Mouse (Mus musculus) midbrain, embryonic 13.5 days (tissue): ENCODE results near the gene Lrrn3. TPM values are rescaled to one million over a fixed set of nuclear protein-coding genes. Genes with fewer than 3 reads are reported as not detected.
A peak's percentile ranks its signal among the peaks of the same experiment; 100 is the strongest.

Experiments used
- ATAC-seq: fragments of 200-750 bp; cut with Nextera tagmentation; 2 replicates; pipeline ENCODE4 v1.8.0; 2017; ENCODE audit warnings: mild to moderate bottlenecking, moderate TSS enrichment, moderate library complexity
- H3K27ac ChIP-seq: fragments of 300-500 bp; sonication (generic); 2 replicates; pipeline ENCODE4 v1.5.1; 2015; ENCODE audit warnings: inconsistent platforms, mild to moderate bottlenecking, moderate library complexity
- H3K27me3 ChIP-seq: fragments of 300-500 bp; sonication (generic); 2 replicates; pipeline ENCODE4 v1.6.1; 2015; ENCODE audit warnings: mild to moderate bottlenecking, inconsistent platforms
- H3K36me3 ChIP-seq: fragments of 300-500 bp; sonication (generic); 2 replicates; pipeline ENCODE4 v1.6.1; 2015; ENCODE audit warnings: mild to moderate bottlenecking, inconsistent platforms
- H3K4me1 ChIP-seq: fragments of 300-500 bp; sonication (generic); replicated peaks from 2 replicates; pipeline ENCODE4 v1.6.1; 2015; ENCODE audit warnings: inconsistent platforms
- H3K4me2 ChIP-seq: fragments of 300-500 bp; sonication (generic); replicated peaks from 2 replicates; pipeline ENCODE4 v1.6.1; 2015; ENCODE audit warnings: moderate library complexity, mild to moderate bottlenecking, inconsistent platforms
- H3K4me3 ChIP-seq: fragments of 300-500 bp; sonication (generic); replicated peaks from 2 replicates; pipeline ENCODE4 v1.5.1; 2015; ENCODE audit warnings: mild to moderate bottlenecking, inconsistent platforms
- H3K9ac ChIP-seq: fragments of 300-500 bp; sonication (generic); replicated peaks from 2 replicates; pipeline ENCODE4 v1.6.1; 2015; ENCODE audit warnings: mild to moderate bottlenecking, inconsistent platforms
- H3K9me3 ChIP-seq: fragments of 300-500 bp; sonication (generic); 2 replicates; pipeline ENCODE4 v1.6.1; 2016; ENCODE audit warnings: mild to moderate bottlenecking, inconsistent platforms
- WGBS: fragments of 180-500 bp; shearing (Covaris S2); methylation state at CpG from one replicate; pipeline ENCODE4 v1.1.7; 2015; 5-methylcytosine and 5-hydroxymethylcytosine counted together
- polyA plus RNA-seq: library from polyadenylated mRNA; unstranded; fragments of >200 nt; fragmentation: Nextera tagmentation; extraction: Ambion mirVana; gene quantifications from 2 replicates; pipeline ENCODE4 v1.2.1, GENCODE M21; 2015

The Lrrn3 gene
- polyA plus RNA-seq, 1 experiment from 2014 or later = 78.4 TPM

GRCm38 (mm10) chr12:41484689-41485511 is 1.3 kb downstream of the Lrrn3 start:
- H3K4me3 ChIP-seq = peak overlapping the region; percentile 57
- peak overlapping the region; percentile 83 for H3K9ac ChIP-seq
- H3K36me3 ChIP-seq = no peaks in the 10 kb centered on the region
- peak overlapping the region; percentile 94 for H3K27ac ChIP-seq
- peak; percentile 24 for ATAC-seq
- no peaks in the 10 kb centered on the region for H3K27me3 ChIP-seq
- H3K4me1 ChIP-seq = peaks cover 29% of the 10 kb centered on the region
- H3K4me2 ChIP-seq = peak overlapping the region; percentile 64
- 10% methylated on average over 16 of the region's 16 CpGs for WGBS
- no peaks in the 10 kb centered on the region for H3K9me3 ChIP-seq

GRCm38 (mm10) chr12:41483593-41484451 is 2.4 kb downstream of the Lrrn3 start:
- Histone ChIP-seq H3K9ac (peak overlapping the region; percentile 83), H3K27me3 (no peaks in the 10 kb centered on the region), H3K36me3 (no peaks in the 10 kb centered on the region), H3K9me3 (no peaks in the 10 kb centered on the region), H3K4me1 (peaks cover 29% of the 10 kb centered on the region), H3K27ac (peak overlapping the region; percentile 94), H3K4me2 (peak overlapping the region; percentile 64), H3K4me3 (peak overlapping the region; percentile 57)
- 31% methylated on average over 23 of the region's 23 CpGs for WGBS
- no peak for ATAC-seq

GRCm38 (mm10) chr12:41483091-41483592 is 3.1 kb downstream of the Lrrn3 start:
- Histone ChIP-seq H3K9me3 (no peaks in the 10 kb centered on the region), H3K4me3 (peak overlapping the region; percentile 57), H3K27me3 (no peaks in the 10 kb centered on the region), H3K4me1 (peaks cover 29% of the 10 kb centered on the region), H3K27ac (peak overlapping the region; percentile 94), H3K4me2 (peak overlapping the region; percentile 64), H3K36me3 (no peaks in the 10 kb centered on the region), H3K9ac (peak overlapping the region; percentile 83)
- WGBS = 83% methylated on average over 5 of the region's 5 CpGs
- no peak for ATAC-seq

- no peak overlapping the region for H3K4me3 ChIP-seq
- H3K4me2 ChIP-seq = peak overlapping the region; percentile 16
- whole genome bisulfite sequencing = 87% methylated on average over 2 of the region's 2 CpGs
- no peaks in the 10 kb centered on the region for H3K27me3 ChIP-seq
- no peaks in the 10 kb centered on the region for H3K9me3 ChIP-seq
- H3K27ac ChIP-seq = no peak overlapping the region
- H3K4me1 ChIP-seq = peaks cover 29% of the 10 kb centered on the region
- H3K9ac ChIP-seq = no peak overlapping the region
- H3K36me3 ChIP-seq = no peaks in the 10 kb centered on the region
- no peak for ATAC-seq
These were observed 4.7 kb downstream of the Lrrn3 start for GRCm38 (mm10) chr12:41481486-41481885.

GRCm38 (mm10) chr12:41469096-41469801 is 17.0 kb downstream of the Lrrn3 start:
- ATAC-seq = peak; percentile 60
- 41% methylated on average over 6 of the region's 6 CpGs for WGBS

GRCm38 (mm10) chr12:41468374-41468991 is 17.7 kb downstream of the Lrrn3 start:
- H3K27me3 ChIP-seq = no peaks in the 10 kb centered on the region
- H3K4me1 ChIP-seq = peaks cover 25% of the 10 kb centered on the region
- no peaks in the 10 kb centered on the region for H3K36me3 ChIP-seq
- H3K9ac ChIP-seq = no peak overlapping the region
- H3K9me3 ChIP-seq = no peaks in the 10 kb centered on the region
- no peak overlapping the region for H3K27ac ChIP-seq
- no peak overlapping the region for H3K4me2 ChIP-seq
- no peak overlapping the region for H3K4me3 ChIP-seq
- WGBS = 87% methylated on average over 3 of the region's 3 CpGs
- 0 out of 2 replicates have a peak, but pooled peaks have one; percentile 27 for ATAC-seq

More at GRCm38 (mm10) chr12:41469096-41469801, 17.0 kb downstream of the Lrrn3 start:
- H3K9ac ChIP-seq = no peak overlapping the region
- no peaks in the 10 kb centered on the region for H3K36me3 ChIP-seq
- H3K27ac ChIP-seq = peak overlapping the region; percentile 12; the same call in 1 of the 2 replicates
- peaks cover 25% of the 10 kb centered on the region for H3K4me1 ChIP-seq
- no peak overlapping the region for H3K4me2 ChIP-seq
- no peaks in the 10 kb centered on the region for H3K9me3 ChIP-seq
- no peaks in the 10 kb centered on the region for H3K27me3 ChIP-seq
- H3K4me3 ChIP-seq = no peak overlapping the region

- H3K27ac ChIP-seq = no peak overlapping the region
- no peak for ATAC-seq
- no peaks in the 10 kb centered on the region for H3K4me1 ChIP-seq
- H3K4me3 ChIP-seq = no peak overlapping the region
- H3K9me3 ChIP-seq = no peaks in the 10 kb centered on the region
- no peaks in the 10 kb centered on the region for H3K27me3 ChIP-seq
- no peak overlapping the region for H3K4me2 ChIP-seq
- no peaks in the 10 kb centered on the region for H3K36me3 ChIP-seq
- 73% methylated on average over 4 of the region's 4 CpGs for WGBS
- no peak overlapping the region for H3K9ac ChIP-seq
These were observed 47.8 kb downstream of the Lrrn3 start for GRCm38 (mm10) chr12:41438446-41438845.

GRCm38 (mm10) chr12:41436206-41436985 is 49.8 kb downstream of the Lrrn3 start:
- no peaks in the 10 kb centered on the region for H3K27me3 ChIP-seq
- H3K36me3 ChIP-seq = no peaks in the 10 kb centered on the region
- H3K4me2 ChIP-seq = no peak overlapping the region
- no peak overlapping the region for H3K9ac ChIP-seq
- no peak overlapping the region for H3K4me3 ChIP-seq
- WGBS = 84% methylated on average over 5 of the region's 5 CpGs
- no peak overlapping the region for H3K27ac ChIP-seq
- H3K4me1 ChIP-seq = no peaks in the 10 kb centered on the region
- no peak for ATAC-seq
- no peaks in the 10 kb centered on the region for H3K9me3 ChIP-seq

GRCm38 (mm10) chr12:41428806-41429205 is 57.4 kb downstream of the Lrrn3 start:
- no peaks in the 10 kb centered on the region for H3K9me3 ChIP-seq
- no peaks in the 10 kb centered on the region for H3K36me3 ChIP-seq
- H3K4me3 ChIP-seq = no peak overlapping the region
- no peak overlapping the region for H3K9ac ChIP-seq
- ATAC-seq = no peak
- no peaks in the 10 kb centered on the region for H3K27me3 ChIP-seq
- no peak overlapping the region for H3K27ac ChIP-seq
- peaks cover 10% of the 10 kb centered on the region for H3K4me1 ChIP-seq
- no peak overlapping the region for H3K4me2 ChIP-seq

GRCm38 (mm10) chr12:41427464-41427863 is 58.8 kb downstream of the Lrrn3 start:
- Histone ChIP-seq H3K9me3 (no peaks in the 10 kb centered on the region), H3K27me3 (no peaks in the 10 kb centered on the region), H3K4me2 (no peak overlapping the region), H3K4me1 (peaks cover 10% of the 10 kb centered on the region), H3K27ac (no peak overlapping the region), H3K4me3 (no peak overlapping the region), H3K9ac (no peak overlapping the region), H3K36me3 (no peaks in the 10 kb centered on the region)
- ATAC-seq = 0 out of 2 replicates have a peak, but pooled peaks have one; percentile 53
- WGBS = 23% methylated on average over 5 of the region's 5 CpGs
